Mouse (Mus musculus) bone marrow macrophage, adult 2 months (primary cell): ENCODE measurements around the gene Aldh3b2.

Source experiments
- CTCF ChIP-seq: IDR thresholded peaks from 2 replicates; pipeline ENCODE4 v1.5.1; 2012; ENCODE audit warnings: low read depth, mild to moderate bottlenecking, low read length, moderate library complexity
- POLR2A ChIP-seq: IDR thresholded peaks from 2 replicates; pipeline ENCODE4 v1.6.1; 2012; ENCODE audit warnings: mild to moderate bottlenecking, low read depth, low read length, borderline replicate concordance

- TF ChIP-seq CTCF (no peak), POLR2A (no peak)
These were observed 29.0 kb upstream of the Aldh3b2 start for GRCm38 (mm10) chr19:3942986-3943735.
